Mouse (Mus musculus) thymus, adult 2 months (tissue): Measurements from ENCODE around the gene Rhov. TPM values are rescaled to one million over a fixed set of nuclear protein-coding genes. Genes with fewer than 3 reads are reported as not detected.

Experiments
- DNase-seq: peaks from one replicate; pipeline ENCODE4 v3.0.0; 2021
- H3K27ac ChIP-seq: fragments of 200-500 bp; 2 replicates; pipeline ENCODE4 v1.5.1; 2012; ENCODE audit warnings: low read length, control low read depth; ENCODE audit not compliant: control insufficient read depth, insufficient read depth
- H3K27me3 ChIP-seq: fragments of 200-500 bp; 2 replicates; pipeline ENCODE4 v1.6.1; 2012; ENCODE audit warnings: mild to moderate bottlenecking, low read length, moderate library complexity, mixed read lengths; ENCODE audit not compliant: control insufficient read depth, insufficient read depth
- H3K36me3 ChIP-seq: fragments of 200-500 bp; 2 replicates; pipeline ENCODE4 v1.6.1; 2012; ENCODE audit warnings: mild to moderate bottlenecking, low read length, moderate library complexity; ENCODE audit not compliant: control insufficient read depth, insufficient read depth
- H3K4me1 ChIP-seq: fragments of 200-500 bp; replicated peaks from 2 replicates; pipeline ENCODE4 v1.6.1; 2012; ENCODE audit warnings: low read length; ENCODE audit not compliant: control insufficient read depth, insufficient read depth
- H3K4me3 ChIP-seq: fragments of 200-500 bp; 2 replicates; pipeline ENCODE4 v1.5.1; 2012; ENCODE audit warnings: mild to moderate bottlenecking, low read length, control low read depth, moderate library complexity; ENCODE audit not compliant: control insufficient read depth, insufficient read depth
- CTCF ChIP-seq: fragments of 200-500 bp; IDR thresholded peaks from 2 replicates; pipeline ENCODE4 v1.5.1; 2012; ENCODE audit warnings: mild to moderate bottlenecking, control low read depth, low read length, moderate library complexity, borderline replicate concordance; ENCODE audit not compliant: control insufficient read depth, poor library complexity, insufficient read depth; ENCODE audit errors: extremely low read depth
- POLR2A ChIP-seq: fragments of 200-500 bp; IDR thresholded peaks from 2 replicates; pipeline ENCODE4 v1.6.1; 2012; ENCODE audit warnings: mild to moderate bottlenecking, low read length, control low read depth, moderate library complexity; ENCODE audit not compliant: control insufficient read depth, poor library complexity, insufficient read depth; ENCODE audit errors: extremely low read depth
- WGBS: fragments of 180-500 bp; shearing (Covaris S2); methylation state at CpG from one replicate; pipeline ENCODE4 v1.1.7; 2018; 5-methylcytosine and 5-hydroxymethylcytosine counted together
- polyA plus RNA-seq: library from polyadenylated mRNA; depleted of rRNA; stranded (reverse); fragments of >200 nt; gene quantifications from 2 replicates; pipeline ENCODE4 v1.2.3, GENCODE M21; 2012; rRNA removed

Rhov gene
- polyA plus RNA-seq, 1 experiment: 2.6 TPM

- 3% methylated on average over 73 of the region's 73 CpGs for WGBS
- no peak for DNase-seq
- no peaks in the 10 kb centered on the region for H3K36me3 ChIP-seq
- no peaks in the 10 kb centered on the region; the same call in 1 of the 2 replicates for H3K27me3 ChIP-seq
- H3K4me1 ChIP-seq: no peaks in the 10 kb centered on the region
- TF ChIP-seq CTCF: no peak
- no peak for TF ChIP-seq POLR2A
- peak within 1 kb of the TSS; percentile 33 for H3K4me3 ChIP-seq
- no peak within 1 kb of the TSS for H3K27ac ChIP-seq
Measured at GRCm38 (mm10) chr2:119237210-119237870, 33.7 kb downstream of the Rhov start, which contains the start of gene Spint1. Spint1 (plus strand) TSS chr2:119237362.

- 36% methylated on average over 25 of the region's 25 CpGs for WGBS
- no peaks in the 10 kb centered on the region; the same call in 1 of the 2 replicates for H3K27me3 ChIP-seq
Measured at GRCm38 (mm10) chr2:119236682-119237209, 34.3 kb downstream of the Rhov start.

GRCm38 (mm10) chr2:119229775-119230704, 41.0 kb downstream of the Rhov start, which contains the start of gene Ppp1r14d:
Ppp1r14d (minus strand) TSS chr2:119229906.
- Histone ChIP-seq H3K27ac (no peak within 1 kb of the TSS), H3K4me3 (no peak within 1 kb of the TSS), H3K36me3 (no peaks in the 10 kb centered on the region), H3K4me1 (no peaks in the 10 kb centered on the region), H3K27me3 (no peaks in the 10 kb centered on the region)
- TF ChIP-seq CTCF (no peak), POLR2A (no peak)
- 72% methylated on average over 6 of the region's 6 CpGs for WGBS
- DNase-seq: no peak

More at GRCm38 (mm10) chr2:119236682-119237209, 34.3 kb downstream of the Rhov start:
- TF ChIP-seq POLR2A (no peak), CTCF (no peak)
- Histone ChIP-seq H3K27ac (no peak overlapping the region), H3K4me3 (peak overlapping the region; percentile 33), H3K36me3 (no peaks in the 10 kb centered on the region), H3K4me1 (no peaks in the 10 kb centered on the region)
- DNase-seq: no peak

Other genes with a start within 250 kb of the Rhov start
- 6.1 and 7.1 TPM in 2 replicates for gene Ccdc32, start 241.9 kb downstream of the Rhov start, polyA plus RNA-seq
- 7.8 and 10.4 TPM in 2 replicates for gene Rpusd2, start 236.5 kb downstream of the Rhov start, polyA plus RNA-seq
- 3.8 and 4.8 TPM in 2 replicates for gene Knl1, start 224.2 kb downstream of the Rhov start, polyA plus RNA-seq
- 22.1 and 33.4 TPM in 2 replicates for gene Rad51, start 158.5 kb downstream of the Rhov start, polyA plus RNA-seq
- 19.3 and 21.6 TPM in 2 replicates for gene Rmdn3, start 114.2 kb downstream of the Rhov start, polyA plus RNA-seq
- 12.5 and 16.3 TPM in 2 replicates for gene Gchfr, start 103.5 kb downstream of the Rhov start, polyA plus RNA-seq
- 0.70 and 1.1 TPM in 2 replicates for gene Gm14137, start 96.8 kb downstream of the Rhov start, polyA plus RNA-seq
- 56.2 and 60.9 TPM in 2 replicates for gene Zfyve19, start 62.7 kb downstream of the Rhov start, polyA plus RNA-seq
- gene Dnajc17, start 62.5 kb downstream of the Rhov start, polyA plus RNA-seq: 6.4 and 7.1 TPM in 2 replicates
- gene Ppp1r14d, start 41.4 kb downstream of the Rhov start, polyA plus RNA-seq: 0.42 and 0.92 TPM in 2 replicates
- 21.2 and 22.0 TPM in 2 replicates for gene Spint1, start 33.9 kb downstream of the Rhov start, polyA plus RNA-seq
- 28.4 and 30.5 TPM in 2 replicates for gene Vps18, start 17.5 kb upstream of the Rhov start, polyA plus RNA-seq
- 17.6 and 18.9 TPM in 2 replicates for gene Dll4, start 54.5 kb upstream of the Rhov start, polyA plus RNA-seq
- 1.1 TPM in 2 replicates for gene Chac1, start 80.0 kb upstream of the Rhov start, polyA plus RNA-seq
- gene Ino80, start 206.4 kb upstream of the Rhov start, polyA plus RNA-seq: 16.1 and 17.4 TPM in 2 replicates